Mouse (Mus musculus) CD4-positive, CD25-positive, alpha-beta regulatory T cell (primary cell): ENCODE results near the gene Igbp1b. TPM values are rescaled to one million over a fixed set of nuclear protein-coding genes. Genes with fewer than 3 reads are reported as not detected.

Experiments used
- polyA plus RNA-seq: library from polyadenylated mRNA; unstranded; fragments of 100-300 nt; shearing (Covaris generic); gene quantifications from one replicate; pipeline ENCODE4 v1.2.1, GENCODE M21; 2017

Igbp1b gene
- not detected for polyA plus RNA-seq

DNA sequence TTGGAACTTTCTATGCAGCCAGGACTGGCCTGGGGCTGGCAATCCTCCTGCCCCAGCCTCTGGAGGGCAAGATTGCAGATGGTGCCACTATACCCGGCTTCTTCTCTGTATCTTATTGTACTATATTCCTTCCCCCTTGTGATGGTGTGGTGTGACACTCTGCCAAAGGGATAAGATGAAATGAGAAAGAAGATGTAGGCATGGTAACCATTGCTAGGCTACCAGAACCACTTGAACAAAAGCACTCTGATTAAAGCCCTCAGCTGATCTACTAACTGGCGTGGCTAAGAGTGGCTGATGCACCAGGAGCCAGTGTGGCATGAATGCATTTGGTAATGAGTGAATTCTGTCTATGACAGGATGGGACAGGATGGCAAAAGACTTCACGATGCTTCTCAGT, at the start of gene Igbp1b:
TSS of gene Igbp1b (minus strand) at position 29 of the 400 bp plus-strand sequence.

Other genes with a start within 250 kb of the Igbp1b start
- not detected for gene Lmo3, start 76.6 kb downstream of the Igbp1b start, polyA plus RNA-seq